Comparison of ENCODE assay signal across 8 mouse cellular contexts in the genomic region with DNA sequence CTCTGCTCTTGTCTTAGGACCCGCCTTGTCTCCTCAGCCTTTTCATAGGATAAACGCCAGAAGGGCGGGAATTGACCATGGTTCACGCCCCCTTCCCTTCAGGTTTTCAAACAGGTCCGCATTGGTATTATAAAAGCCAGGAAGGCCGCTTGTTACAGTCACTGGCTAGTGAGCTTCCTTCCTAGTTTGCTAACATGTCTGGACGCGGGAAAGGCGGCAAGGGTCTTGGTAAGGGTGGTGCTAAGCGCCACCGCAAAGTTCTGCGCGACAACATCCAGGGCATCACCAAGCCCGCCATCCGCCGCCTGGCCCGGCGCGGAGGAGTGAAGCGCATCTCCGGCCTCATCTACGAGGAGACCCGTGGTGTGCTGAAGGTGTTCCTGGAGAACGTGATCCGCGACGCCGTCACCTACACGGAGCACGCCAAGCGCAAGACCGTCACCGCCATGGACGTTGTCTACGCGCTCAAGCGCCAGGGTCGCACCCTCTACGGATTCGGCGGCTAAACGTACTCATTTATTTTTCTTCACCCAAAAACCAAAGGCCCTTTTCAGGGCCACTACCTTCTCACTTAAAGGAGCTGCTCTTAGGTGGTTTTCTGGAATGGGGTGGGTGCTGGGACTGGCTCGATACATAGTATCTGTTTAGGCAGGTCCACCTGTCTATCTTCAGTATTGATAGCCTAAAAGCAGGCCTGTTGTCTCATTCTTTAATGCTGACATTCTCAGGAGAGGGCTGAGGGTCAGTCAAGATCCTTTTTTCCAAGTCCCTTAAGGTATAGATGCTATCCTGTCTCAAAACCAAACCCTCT. TPM values are rescaled to one million over a fixed set of nuclear protein-coding genes. Genes with fewer than 3 reads are reported as not detected.
DNase-seq lines count a peak whose midpoint lies in the region; ATAC-seq and TF ChIP-seq lines count a peak whose summit lies in the region.

A gene (plus strand): TSS at position 191 of the 811 bp plus-strand sequence.

- no peaks in the 10 kb centered on the region; the same call in 1 of the 2 replicates for H3K4me1 ChIP-seq in cortical plate, adult 2 months (ENCODE audit: control insufficient read depth, insufficient read depth, low read length)

- H3K4me3 ChIP-seq in cortical plate, adult 2 months (ENCODE audit: insufficient read depth, low read length) = peak within 1 kb of the TSS; percentile 50

- DNase-seq in gastrocnemius, adult 8-10 months (ENCODE audit: low spot score in 2 of 2) = peak; percentile 88 to 90
- peak; percentile 95 for DNase-seq in induced T-regulatory cell, adult 2 months (ENCODE audit: low read depth)
- peak; percentile 96 to 99 for DNase-seq in left cerebral cortex, adult 9 months (ENCODE audit: low spot score in 2 of 2)
- peak; percentile 81 for DNase-seq in right cerebral cortex, postnatal 14 days
- peak; percentile 98 to 100 for DNase-seq in urinary bladder, postnatal 36 days (ENCODE audit: low spot score in 2 of 2)

- 0 out of 2 replicates have a peak within 1 kb of the TSS, but pooled peaks have one; percentile 9 for H3K27ac ChIP-seq in cortical plate, adult 2 months (ENCODE audit: insufficient read depth, low read length)

- no peak for TF ChIP-seq CTCF in cortical plate, adult 2 months (IDR thresholded peaks at IDR 0.05; ENCODE audit: extremely low read depth, insufficient read depth, low read length)

- ATAC-seq in activated CD4-positive, CD25-positive, alpha-beta regulatory T cell, adult 4 months = peak; percentile 62
- peak; percentile 69 for ATAC-seq in megakaryocyte progenitor cell, adult 5-6 weeks (replicated peaks; ENCODE audit: poor library complexity)

- peak; percentile 100 for TF ChIP-seq POLR2A in cortical plate, adult 2 months (IDR thresholded peaks at IDR 0.05; ENCODE audit: extremely low read depth, insufficient read depth, low read length)

RNA-seq across cellular contexts. Expression of the gene that starts here (rescaled TPM):
- 10 to 100 TPM; 36.8 to 39.3 TPM for polyA plus RNA-seq in activated CD4-positive, CD25-positive, alpha-beta regulatory T cell, adult 4 months (2017; shearing (Covaris generic))
- 4.4 and 8.9 TPM in 2 replicates for polyA plus RNA-seq in cortical plate, adult 2 months (2012; rRNA removed)
- total RNA-seq in gastrocnemius, adult 8-10 months (2022) = 10 to 100 TPM; 37.8 to 57.9 (median 48.1) TPM
- total RNA-seq in megakaryocyte progenitor cell, adult 5-6 weeks (2015) = 492 and 526 TPM in 2 replicates
- total RNA-seq in megakaryocyte progenitor cell, adult 5-6 weeks (2017) = 951 and 1,054 TPM in 2 replicates

Comparison
In these comparisons a context has a peak if more than half of its experiments do, and no peak if none do; other contexts are left out.
1. Peak in every context shown above with its lines: DNase-seq, ATAC-seq, H3K4me3 ChIP-seq and H3K27ac ChIP-seq.
2. RNA of the gene that starts here (total RNA-seq): 492 to 1,054 TPM in megakaryocyte progenitor cell, adult 5-6 weeks; 37.8 to 57.9 TPM in gastrocnemius, adult 8-10 months; every median in the first group is over 4 times any median in the second.